Mouse (Mus musculus): ENCODE results near the gene Mdga2.

Gene Mdga2

DNA sequence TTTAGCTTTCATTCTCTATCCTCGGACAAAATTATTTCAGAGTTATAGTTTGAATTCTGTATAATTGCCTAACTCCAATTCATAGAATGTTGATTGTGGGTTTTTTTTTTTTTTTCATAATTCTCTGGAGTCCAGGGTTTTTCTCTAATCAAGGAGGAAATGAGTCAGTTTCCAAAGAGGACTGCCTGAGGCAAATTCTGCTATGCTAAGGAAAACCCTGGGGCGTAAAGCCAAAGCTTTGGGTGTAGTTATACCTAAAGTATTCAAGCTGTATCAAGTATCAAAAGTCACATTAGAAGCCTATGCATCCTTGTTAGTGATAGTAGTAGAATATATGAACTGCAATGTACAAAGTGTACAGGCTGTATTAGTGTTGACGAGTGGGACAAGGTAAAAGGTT, 519.6 kb downstream of the Mdga2 start:
- DNase-seq, result no peak

DNA sequence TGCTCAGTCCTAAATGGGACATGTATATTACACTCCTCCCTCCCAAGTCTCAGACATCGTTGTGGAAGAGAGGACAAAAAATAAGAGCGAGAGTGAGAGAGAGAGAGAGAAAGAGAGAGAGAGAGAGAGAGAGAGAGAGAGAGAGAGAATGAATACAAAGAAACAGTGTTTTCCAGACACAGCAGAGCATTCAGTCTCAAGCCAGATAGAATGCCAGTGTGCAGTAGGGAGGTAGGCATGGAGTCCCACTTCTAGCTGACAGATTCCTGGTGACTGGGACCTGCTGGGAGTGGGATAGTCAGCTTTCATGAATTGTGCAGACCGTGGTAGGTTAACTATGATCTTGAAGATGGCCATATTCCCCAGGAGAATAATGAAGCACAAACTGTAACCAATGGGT, 542.8 kb downstream of the Mdga2 start:
- DNase-seq, result no peak

DNA sequence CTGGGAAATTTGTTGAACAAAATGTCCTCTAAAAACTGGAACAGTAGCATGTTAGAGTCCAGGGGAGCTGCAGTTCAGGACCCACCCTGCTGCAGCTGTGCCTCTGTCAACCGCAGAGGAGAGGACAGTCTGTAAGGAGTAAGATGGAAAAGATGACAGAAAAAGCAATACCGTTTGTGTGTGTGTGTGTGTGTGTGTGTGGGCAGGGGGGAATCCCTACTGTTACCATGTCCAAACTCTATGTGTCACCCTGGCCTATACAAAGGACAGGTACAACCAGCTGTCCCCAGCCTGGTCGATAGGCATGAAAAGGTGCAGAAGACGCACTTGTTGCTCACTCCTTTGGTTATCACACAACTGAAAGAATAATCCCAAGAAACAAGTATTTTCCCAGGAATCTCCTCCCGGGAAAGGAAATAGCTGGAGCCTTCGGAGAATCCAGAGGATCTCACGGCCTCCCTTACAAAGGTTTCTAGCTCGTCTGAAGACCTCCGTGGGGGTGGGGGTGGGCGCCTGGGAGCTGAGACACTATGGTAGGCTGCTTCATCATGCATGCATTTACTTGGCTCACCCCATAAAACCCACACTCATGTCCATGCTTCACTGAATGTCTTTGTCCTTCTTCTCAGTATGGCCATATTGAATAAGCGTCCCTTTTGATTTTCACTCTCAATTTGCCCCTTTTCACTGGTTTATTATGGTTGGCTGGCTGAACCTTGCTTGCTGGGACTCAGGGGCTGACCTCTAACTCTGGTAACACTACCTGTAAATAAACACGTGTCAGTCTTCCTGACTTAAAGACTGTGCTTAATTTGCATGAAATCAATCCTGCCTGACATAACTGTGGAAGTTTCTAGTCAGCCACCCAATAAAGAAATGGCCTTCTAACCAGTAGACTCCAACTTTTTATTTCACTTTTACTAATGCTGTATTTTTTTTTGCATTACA, 573.5 kb downstream of the Mdga2 start:
- DNase-seq, result no peak

DNA sequence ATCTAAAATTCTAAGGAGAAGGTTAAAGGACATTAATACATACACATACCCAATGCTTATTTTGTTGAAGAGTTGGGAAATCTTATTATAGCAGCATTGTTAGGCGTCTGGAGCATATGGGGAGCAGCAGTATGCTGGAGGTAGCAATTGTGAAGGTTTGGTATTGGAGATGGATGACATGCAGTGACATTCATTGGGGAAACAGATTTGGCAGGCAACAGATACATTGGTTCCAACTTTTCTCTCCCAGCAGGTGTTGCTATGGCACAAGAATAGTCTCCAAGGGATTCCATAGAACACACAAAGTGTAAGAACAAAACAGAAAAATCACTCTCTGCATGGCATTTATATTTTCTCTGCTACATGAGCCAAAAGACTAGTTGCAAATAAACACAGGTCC, 581.9 kb downstream of the Mdga2 start:
- DNase-seq, result no peak

DNA sequence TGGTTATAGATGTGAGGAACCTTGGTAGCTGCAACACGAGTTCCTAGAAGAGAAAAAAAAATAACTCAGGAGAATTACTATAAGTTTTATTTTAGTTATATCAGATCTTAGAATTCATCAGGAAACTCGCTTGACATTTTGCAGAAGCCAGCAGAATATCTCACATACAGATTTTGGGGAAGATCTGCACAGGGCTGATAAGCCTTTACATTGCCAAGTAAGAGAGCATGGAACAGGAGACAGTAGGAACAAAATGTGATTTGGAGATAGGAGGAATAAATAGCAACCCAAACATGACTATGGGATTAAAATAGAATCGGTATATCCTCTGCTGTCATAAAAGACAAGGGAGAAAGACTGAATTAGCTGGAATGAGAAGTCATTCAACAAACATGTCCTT, 602.4 kb downstream of the Mdga2 start:
- no peak for DNase-seq

DNA sequence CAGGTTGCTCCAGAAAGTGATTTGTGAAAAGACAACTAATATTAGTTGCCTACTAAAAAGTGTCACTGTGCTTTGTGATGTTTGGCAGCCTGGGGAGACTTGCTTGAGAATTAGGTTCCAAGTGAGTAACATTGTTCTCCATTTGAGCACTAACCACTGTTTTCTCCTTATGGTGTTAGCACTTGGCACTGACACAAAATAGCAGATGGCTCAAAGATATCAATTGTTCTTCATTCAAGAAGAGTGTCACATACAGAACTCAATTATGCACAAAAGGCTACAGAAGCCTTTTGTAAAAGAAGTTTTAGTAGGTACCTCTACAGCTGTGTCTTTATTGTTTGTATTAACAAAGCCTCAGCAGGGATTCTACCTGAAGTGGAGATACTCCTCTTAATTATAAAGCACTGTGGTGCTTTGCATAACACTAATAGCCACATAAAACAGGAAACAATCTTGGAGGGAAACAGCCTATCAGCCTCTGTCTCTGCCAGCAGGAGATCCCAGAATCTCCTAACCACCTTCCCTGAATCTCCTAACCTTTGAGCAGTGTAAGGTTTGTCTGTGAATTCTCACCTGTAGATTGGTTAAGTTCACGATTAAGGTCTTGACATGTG, 630.6 kb downstream of the Mdga2 start:
- no peak for DNase-seq

DNA sequence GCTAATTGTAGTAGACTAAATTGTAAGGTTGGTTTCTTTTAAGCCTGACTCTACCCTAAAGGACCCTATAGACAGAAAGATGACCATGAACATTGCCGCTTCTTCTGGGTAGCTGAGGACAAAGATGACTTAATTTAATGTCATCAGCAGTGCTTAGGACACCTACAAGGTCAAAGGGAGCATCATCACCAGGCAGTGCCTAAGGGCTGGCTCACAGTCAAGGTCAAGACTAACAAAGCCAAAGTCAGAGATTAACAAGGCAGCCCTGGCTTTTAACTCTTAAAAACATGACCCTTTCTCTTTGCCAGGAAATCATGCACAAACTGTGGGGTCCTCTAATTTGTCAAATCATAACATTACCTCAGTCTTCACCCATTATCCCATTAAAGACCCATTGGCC, 657.0 kb downstream of the Mdga2 start:
- no peak for DNase-seq

DNA sequence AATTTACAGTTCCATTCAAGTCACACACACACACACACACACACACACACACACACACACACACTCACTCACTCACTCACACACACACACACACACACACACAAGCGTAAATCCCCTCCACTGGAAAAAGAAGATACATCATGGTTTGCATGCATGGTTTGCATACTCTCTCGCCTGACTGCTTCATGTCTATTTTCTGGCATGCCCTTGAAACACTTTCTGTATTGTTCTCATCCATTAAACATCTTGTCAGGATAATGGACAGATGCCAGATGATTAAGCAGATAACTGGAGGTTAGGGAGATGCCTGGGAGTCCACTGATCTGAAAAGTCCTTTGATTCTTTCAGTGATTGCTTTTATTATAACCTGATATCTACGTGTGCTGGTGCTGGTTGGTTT, 665.5 kb downstream of the Mdga2 start:
- no peak for DNase-seq

DNA sequence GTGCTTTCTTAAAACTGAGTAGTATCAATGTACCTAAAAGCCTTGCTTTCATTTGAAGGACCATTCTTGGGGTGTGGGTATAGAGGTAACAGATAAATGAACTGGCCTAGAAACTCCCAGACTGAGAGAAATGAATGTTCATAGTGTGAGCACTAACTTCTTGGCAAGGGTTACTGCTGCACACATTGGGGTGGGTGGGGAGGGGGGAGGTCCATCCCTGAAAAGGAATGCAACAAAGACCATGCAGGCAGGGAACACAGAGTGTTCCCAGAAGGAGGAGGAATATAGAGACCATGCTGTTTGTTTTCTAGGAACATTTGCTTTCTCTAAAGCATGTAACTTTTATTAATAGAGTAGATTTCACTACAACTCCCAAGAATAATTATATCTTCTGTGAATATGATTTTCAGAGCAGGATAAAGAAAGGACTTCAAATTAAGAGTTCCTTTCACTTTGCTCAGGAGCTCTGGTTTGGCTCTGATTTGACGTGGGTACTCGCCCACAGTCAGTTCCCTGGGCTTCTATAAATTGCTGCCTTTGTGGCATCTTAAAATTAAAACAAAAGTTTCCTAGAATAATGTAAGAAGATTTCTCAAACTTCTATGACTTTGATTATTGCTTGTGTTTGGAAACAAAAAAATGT, 666.0 kb downstream of the Mdga2 start:
- DNase-seq, result no peak

DNA sequence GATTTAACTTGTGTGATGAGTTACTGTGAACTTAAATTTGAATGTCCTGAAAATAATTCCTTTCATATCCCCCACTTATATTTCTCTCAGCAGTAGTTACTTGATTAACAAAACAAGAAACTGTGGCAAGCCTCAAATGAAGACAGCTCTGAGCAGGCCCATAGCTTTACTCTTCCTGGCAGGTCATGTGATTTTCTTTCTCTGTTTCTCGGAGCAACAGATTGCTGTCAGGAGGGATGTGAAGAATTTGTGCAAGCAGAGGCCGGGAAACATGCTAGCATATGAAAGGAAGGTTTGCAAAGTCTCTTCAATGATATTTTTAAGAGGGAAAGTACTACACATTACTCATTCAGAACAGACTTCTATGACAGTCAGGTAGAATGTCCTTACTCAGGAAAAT, 697.4 kb downstream of the Mdga2 start:
- DNase-seq, result no peak

DNA sequence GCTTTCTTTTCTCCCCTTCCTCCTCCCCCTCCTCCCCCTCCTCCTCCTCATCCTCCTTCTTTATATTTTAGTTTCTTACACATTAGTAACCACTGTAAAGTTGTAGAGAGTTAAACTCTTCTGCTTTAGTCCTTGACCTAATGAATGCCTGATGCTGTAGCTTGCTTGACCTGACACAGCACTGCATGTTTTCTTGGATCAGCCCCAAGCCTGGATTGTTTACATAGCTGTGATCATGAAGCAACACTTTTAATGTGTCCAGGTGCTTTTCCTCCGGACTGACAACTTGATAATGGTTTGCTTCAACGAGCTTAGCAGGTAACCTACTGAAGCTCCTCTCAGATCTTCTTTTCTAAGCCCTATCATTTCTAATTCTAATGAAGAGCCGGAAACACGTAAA, 723.1 kb downstream of the Mdga2 start:
- no peak for DNase-seq

DNA sequence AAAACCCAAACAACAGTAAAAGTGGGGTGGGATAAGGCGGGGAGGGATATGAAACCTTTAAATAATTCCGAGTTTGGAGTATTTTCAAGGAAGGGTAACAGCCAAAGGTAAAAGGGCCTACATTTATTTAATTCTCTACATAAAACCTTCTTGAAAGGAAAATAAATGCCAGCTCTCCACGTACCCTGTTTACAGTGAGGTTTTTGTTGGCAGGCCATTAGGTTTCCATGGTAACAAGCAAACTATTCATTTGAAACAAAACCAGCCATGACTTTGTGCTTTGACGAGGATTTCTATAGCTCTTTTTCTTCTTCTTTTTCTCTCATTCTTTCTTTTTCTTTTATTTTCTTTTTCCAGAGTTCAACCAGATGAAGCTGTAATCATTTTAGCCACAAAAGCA, 751.5 kb downstream of the Mdga2 start:
- no peak for DNase-seq

DNA sequence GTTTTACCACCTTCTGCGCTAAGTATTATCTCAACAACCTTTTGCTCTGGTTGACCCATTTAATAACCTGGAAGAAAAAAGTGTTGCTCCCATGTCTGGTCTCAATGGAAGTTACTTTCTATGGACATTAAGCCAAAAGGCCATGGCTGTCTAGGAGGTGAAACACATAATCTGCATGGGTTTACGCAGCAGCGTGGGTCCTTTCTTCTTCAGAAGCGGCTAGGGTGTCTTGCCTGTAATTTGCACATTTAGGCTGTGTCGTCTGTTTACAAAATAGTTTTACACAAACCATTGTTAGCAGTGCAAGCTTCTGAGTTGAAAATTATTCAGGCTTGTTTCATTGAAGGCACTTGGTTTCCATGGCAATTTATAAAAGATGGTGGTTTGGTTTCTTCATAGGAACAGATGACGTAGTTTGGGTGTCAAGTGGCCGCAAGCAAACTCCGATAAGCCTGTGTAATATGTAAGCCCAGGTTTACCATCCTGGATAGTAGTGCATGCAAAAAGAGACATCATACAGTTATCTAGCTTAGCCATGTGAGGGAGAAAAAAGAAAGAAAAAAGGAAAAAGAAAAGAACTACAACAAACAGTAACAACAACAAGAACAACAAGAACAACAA, 752.0 kb downstream of the Mdga2 start:
- DNase-seq, result no peak

DNA sequence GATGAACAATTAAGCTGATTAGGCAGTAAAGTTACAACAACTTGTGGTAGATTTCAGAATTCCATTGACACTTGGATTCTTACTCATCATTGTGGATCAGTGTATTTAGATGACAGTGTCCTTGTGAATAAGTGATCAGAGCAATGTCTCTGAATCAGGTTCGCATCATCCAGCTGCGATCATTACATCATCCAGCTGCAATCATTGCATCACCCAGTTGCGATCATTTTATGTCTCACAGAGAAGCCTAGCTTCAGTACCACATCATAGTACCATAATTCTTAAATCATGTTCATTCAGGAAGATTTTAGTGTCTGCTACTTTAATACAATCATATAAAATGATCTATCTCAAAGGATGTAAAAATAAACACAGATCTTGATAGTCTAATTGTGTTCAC, 756.8 kb downstream of the Mdga2 start:
- DNase-seq, result no peak

DNA sequence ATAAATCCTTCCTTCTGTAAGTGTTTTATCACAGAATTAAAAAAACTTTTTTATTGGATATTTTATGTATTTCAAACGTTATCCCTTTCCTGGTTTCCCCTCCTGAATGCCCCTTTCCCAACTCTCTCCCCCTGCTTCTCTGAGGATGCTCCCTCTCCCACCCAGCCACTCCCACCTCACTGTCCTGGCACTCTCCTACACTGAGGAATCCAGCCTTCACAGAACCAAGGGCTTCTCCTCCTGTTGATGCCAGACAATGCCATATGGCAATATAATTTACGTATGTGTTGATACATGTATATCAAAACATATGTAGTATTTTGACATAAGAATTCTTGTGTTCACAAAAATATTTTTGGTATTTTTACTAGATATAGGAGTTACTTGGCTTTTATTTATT, 779.0 kb downstream of the Mdga2 start:
- no peak for DNase-seq

All from kidney, postnatal 25 days (tissue).